Mouse (Mus musculus): ENCODE results near the gene Luzp2.

DNA sequence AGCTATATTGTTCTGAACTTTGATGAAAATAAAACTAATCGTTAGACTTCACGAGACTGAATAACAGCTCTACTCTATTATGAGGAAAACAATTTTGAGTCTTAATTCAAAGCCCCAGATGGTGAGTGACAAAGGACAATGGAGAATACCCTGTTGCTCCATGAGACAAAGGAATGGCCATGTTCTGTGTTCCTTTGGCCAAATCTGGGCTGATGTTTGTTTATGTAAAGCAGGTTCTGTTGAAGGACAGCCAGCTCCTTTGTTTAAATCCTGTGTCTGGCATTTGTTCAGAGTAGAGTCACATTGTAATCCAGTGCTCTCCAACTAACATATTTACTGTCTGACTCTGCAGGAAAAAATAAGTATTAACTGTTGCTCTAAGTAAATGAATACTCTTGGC, 121.5 kb downstream of the Luzp2 start:
- TF ChIP-seq CTCF (IDR thresholded peaks at IDR 0.05; ENCODE audit: low read depth, low read length) (no peak), GATA1 (IDR thresholded peaks at IDR 0.05; ENCODE audit: borderline replicate concordance, low read length) (no peak), POLR2AphosphoS5 (IDR thresholded peaks at IDR 0.05; ENCODE audit: insufficient replicate concordance, low read depth, low read length) (no peak)

Measured in G1E (cell line).